Mouse (Mus musculus) hindbrain, embryonic 12.5 days (tissue): ENCODE measurements around the gene Wnk4. TPM values are rescaled to one million over a fixed set of nuclear protein-coding genes. Genes with fewer than 3 reads are reported as not detected.
A peak's percentile ranks its signal among the peaks of the same experiment; 100 is the strongest.

Experiments
- ATAC-seq: fragments of 200-750 bp; cut with Nextera tagmentation; 2 replicates; pipeline ENCODE4 v1.8.0; 2017; ENCODE audit warnings: moderate TSS enrichment; ENCODE audit not compliant: low FRiP score
- H3K27ac ChIP-seq: fragments of 300-500 bp; sonication (generic); 2 replicates; pipeline ENCODE4 v1.5.1; 2016; ENCODE audit warnings: mild to moderate bottlenecking
- H3K27me3 ChIP-seq: fragments of 300-500 bp; sonication (generic); 2 replicates; pipeline ENCODE4 v1.6.1; 2016; ENCODE audit warnings: mild to moderate bottlenecking
- H3K36me3 ChIP-seq: fragments of 300-500 bp; sonication (generic); 2 replicates; pipeline ENCODE4 v1.6.1; 2016; ENCODE audit warnings: mild to moderate bottlenecking
- H3K4me1 ChIP-seq: fragments of 300-500 bp; sonication (generic); 2 replicates; pipeline ENCODE4 v1.6.1; 2016
- H3K4me2 ChIP-seq: fragments of 300-500 bp; sonication (generic); replicated peaks from 2 replicates; pipeline ENCODE4 v1.6.1; 2016; ENCODE audit warnings: mild to moderate bottlenecking
- H3K4me3 ChIP-seq: fragments of 300-500 bp; sonication (generic); 2 replicates; pipeline ENCODE4 v1.5.1; 2016; ENCODE audit warnings: mild to moderate bottlenecking
- H3K9ac ChIP-seq: fragments of 300-500 bp; sonication (generic); 2 replicates; pipeline ENCODE4 v1.6.1; 2016; ENCODE audit warnings: mild to moderate bottlenecking, moderate library complexity
- H3K9me3 ChIP-seq: fragments of 300-500 bp; sonication (generic); replicated peaks from 2 replicates; pipeline ENCODE4 v1.6.1; 2016; ENCODE audit warnings: mild to moderate bottlenecking
- WGBS: fragments of 180-500 bp; shearing (Covaris S2); methylation state at CpG from one replicate; pipeline ENCODE4 v1.1.7; 2016; 5-methylcytosine and 5-hydroxymethylcytosine counted together
- polyA plus RNA-seq: library from polyadenylated mRNA; unstranded; fragments of >200 nt; fragmentation: Nextera tagmentation; extraction: Ambion mirVana; gene quantifications from 2 replicates; pipeline ENCODE4 v1.2.1, GENCODE M21; 2016

Gene Wnk4
- polyA plus RNA-seq, 1 experiment from 2014 or later, result 9.5 TPM

- no peak overlapping the region for H3K4me3 ChIP-seq
- no peak for ATAC-seq
- no peak overlapping the region for H3K9ac ChIP-seq
- peaks cover 12% of the 10 kb centered on the region for H3K36me3 ChIP-seq
- no peaks in the 10 kb centered on the region; the same call in 1 of the 2 replicates for H3K27me3 ChIP-seq
- H3K27ac ChIP-seq, result no peak overlapping the region
- WGBS, result 15% methylated on average over 5 of the region's 5 CpGs
- peaks cover 9% of the 10 kb centered on the region for H3K4me1 ChIP-seq
- H3K9me3 ChIP-seq, result no peaks in the 10 kb centered on the region
- H3K4me2 ChIP-seq, result no peak overlapping the region
Measured at GRCm38 (mm10) chr11:101282896-101283295, 22.5 kb downstream of the Wnk4 start.

GRCm38 (mm10) chr11:101283805-101284204 lies 23.4 kb downstream of the Wnk4 start:
- H3K4me3 ChIP-seq, result no peak overlapping the region
- no peak for ATAC-seq
- H3K9ac ChIP-seq, result no peak overlapping the region
- peaks cover 5% of the 10 kb centered on the region for H3K4me1 ChIP-seq
- peaks cover 19% of the 10 kb centered on the region for H3K36me3 ChIP-seq
- WGBS, result 68% methylated on average over 4 of the region's 4 CpGs
- H3K27me3 ChIP-seq, result no peaks in the 10 kb centered on the region; the same call in 1 of the 2 replicates
- no peaks in the 10 kb centered on the region for H3K9me3 ChIP-seq
- H3K4me2 ChIP-seq, result no peak overlapping the region
- no peak overlapping the region for H3K27ac ChIP-seq

- 87% methylated on average over 9 of the region's 9 CpGs for WGBS
- Histone ChIP-seq H3K27me3 (no peaks in the 10 kb centered on the region; the same call in 1 of the 2 replicates), H3K4me1 (no peaks in the 10 kb centered on the region), H3K4me3 (no peak overlapping the region), H3K9ac (no peak overlapping the region), H3K36me3 (peaks cover 53% of the 10 kb centered on the region), H3K27ac (no peak overlapping the region), H3K4me2 (no peak overlapping the region), H3K9me3 (no peaks in the 10 kb centered on the region)
- no peak for ATAC-seq
Measured at GRCm38 (mm10) chr11:101287306-101287705, 26.9 kb downstream of the Wnk4 start.

GRCm38 (mm10) chr11:101291231-101291630 lies 30.9 kb downstream of the Wnk4 start:
- H3K4me3 ChIP-seq, result no peak overlapping the region
- no peak overlapping the region for H3K9ac ChIP-seq
- no peak overlapping the region for H3K27ac ChIP-seq
- no peaks in the 10 kb centered on the region for H3K27me3 ChIP-seq
- no peaks in the 10 kb centered on the region for H3K9me3 ChIP-seq
- no peak for ATAC-seq
- H3K4me1 ChIP-seq, result no peaks in the 10 kb centered on the region
- H3K4me2 ChIP-seq, result no peak overlapping the region
- WGBS, result 96% methylated on average over 8 of the region's 8 CpGs
- peaks cover 81% of the 10 kb centered on the region for H3K36me3 ChIP-seq

GRCm38 (mm10) chr11:101295191-101295590 lies 34.8 kb downstream of the Wnk4 start:
- Histone ChIP-seq H3K4me1 (peaks cover under 1% of the 10 kb centered on the region; the same call in 1 of the 2 replicates), H3K4me3 (no peak overlapping the region), H3K9ac (no peak overlapping the region), H3K9me3 (no peaks in the 10 kb centered on the region), H3K27ac (no peak overlapping the region), H3K27me3 (no peaks in the 10 kb centered on the region), H3K36me3 (peaks cover 70% of the 10 kb centered on the region), H3K4me2 (no peak overlapping the region)
- ATAC-seq, result no peak
- WGBS, result 86% methylated on average over 8 of the region's 8 CpGs

GRCm38 (mm10) chr11:101300881-101301280 lies 40.5 kb downstream of the Wnk4 start:
- Histone ChIP-seq H3K9me3 (no peaks in the 10 kb centered on the region), H3K27ac (no peak overlapping the region), H3K36me3 (peaks cover 17% of the 10 kb centered on the region), H3K4me3 (peak overlapping the region; percentile 93), H3K27me3 (no peaks in the 10 kb centered on the region), H3K9ac (peak overlapping the region; percentile 89), H3K4me1 (peaks cover 14% of the 10 kb centered on the region), H3K4me2 (peak overlapping the region; percentile 84)
- 68% methylated on average over 7 of the region's 7 CpGs for WGBS
- no peak for ATAC-seq

- peak overlapping the region; percentile 89 for H3K9ac ChIP-seq
- peak overlapping the region; percentile 35; the same call in 1 of the 2 replicates for H3K27ac ChIP-seq
- peak overlapping the region; percentile 84 for H3K4me2 ChIP-seq
- H3K27me3 ChIP-seq, result no peaks in the 10 kb centered on the region
- peaks cover 14% of the 10 kb centered on the region for H3K4me1 ChIP-seq
- ATAC-seq, result peak; percentile 38
- 14% methylated on average over 26 of the region's 26 CpGs for WGBS
- H3K4me3 ChIP-seq, result peak overlapping the region; percentile 93
- H3K9me3 ChIP-seq, result no peaks in the 10 kb centered on the region
- peaks cover 16% of the 10 kb centered on the region for H3K36me3 ChIP-seq
Measured at GRCm38 (mm10) chr11:101301299-101302003, 41.1 kb downstream of the Wnk4 start.

GRCm38 (mm10) chr11:101302004-101302798 lies 41.8 kb downstream of the Wnk4 start, which contains the start of gene Becn1:
Becn1 (minus strand) TSS chr11:101302286.
- H3K27ac ChIP-seq, result peak within 1 kb of the TSS; percentile 35; the same call in 1 of the 2 replicates
- peaks cover 11% of the 10 kb centered on the region for H3K36me3 ChIP-seq
- no peaks in the 10 kb centered on the region for H3K27me3 ChIP-seq
- WGBS, result 6% methylated on average over 39 of the region's 39 CpGs
- peak within 1 kb of the TSS; percentile 93 for H3K4me3 ChIP-seq
- peak within 1 kb of the TSS; percentile 84 for H3K4me2 ChIP-seq
- peak; percentile 89 for ATAC-seq
- peaks cover 14% of the 10 kb centered on the region for H3K4me1 ChIP-seq
- peak within 1 kb of the TSS; percentile 89 for H3K9ac ChIP-seq
- H3K9me3 ChIP-seq, result no peaks in the 10 kb centered on the region

- no peaks in the 10 kb centered on the region for H3K4me1 ChIP-seq
- no peaks in the 10 kb centered on the region for H3K36me3 ChIP-seq
- H3K4me3 ChIP-seq, result no peak overlapping the region
- no peak overlapping the region for H3K4me2 ChIP-seq
- no peak overlapping the region for H3K9ac ChIP-seq
- no peak for ATAC-seq
- no peaks in the 10 kb centered on the region for H3K27me3 ChIP-seq
- no peak overlapping the region for H3K27ac ChIP-seq
- no peaks in the 10 kb centered on the region for H3K9me3 ChIP-seq
- 38% methylated on average over 5 of the region's 5 CpGs for WGBS
Measured at GRCm38 (mm10) chr11:101307744-101308143, 47.4 kb downstream of the Wnk4 start.

- Histone ChIP-seq H3K9me3 (no peaks in the 10 kb centered on the region), H3K4me1 (no peaks in the 10 kb centered on the region), H3K36me3 (no peaks in the 10 kb centered on the region), H3K4me2 (no peak overlapping the region), H3K27me3 (no peaks in the 10 kb centered on the region), H3K9ac (no peak overlapping the region), H3K27ac (no peak overlapping the region), H3K4me3 (no peak overlapping the region)
- no peak for ATAC-seq
- 87% methylated on average over 3 of the region's 3 CpGs for WGBS
Measured at GRCm38 (mm10) chr11:101311083-101311482, 50.7 kb downstream of the Wnk4 start.

- H3K36me3 ChIP-seq, result no peaks in the 10 kb centered on the region
- no peak overlapping the region for H3K9ac ChIP-seq
- H3K27ac ChIP-seq, result no peak overlapping the region
- ATAC-seq, result no peak
- WGBS, result 74% methylated on average over 3 of the region's 3 CpGs
- H3K4me1 ChIP-seq, result peaks cover 7% of the 10 kb centered on the region
- H3K9me3 ChIP-seq, result no peaks in the 10 kb centered on the region
- no peak overlapping the region for H3K4me3 ChIP-seq
- H3K4me2 ChIP-seq, result no peak overlapping the region
- no peaks in the 10 kb centered on the region for H3K27me3 ChIP-seq
Measured at GRCm38 (mm10) chr11:101312150-101312549, 51.8 kb downstream of the Wnk4 start.

GRCm38 (mm10) chr11:101314567-101314966 lies 54.2 kb downstream of the Wnk4 start:
- WGBS, result 100% methylated on average over 1 of the region's 1 CpGs
- ATAC-seq, result no peak

More at GRCm38 (mm10) chr11:101314567-101314966, 54.2 kb downstream of the Wnk4 start:
- H3K27ac ChIP-seq, result no peak overlapping the region
- H3K4me1 ChIP-seq, result peaks cover 16% of the 10 kb centered on the region
- no peak overlapping the region for H3K9ac ChIP-seq
- no peaks in the 10 kb centered on the region for H3K9me3 ChIP-seq
- H3K36me3 ChIP-seq, result peaks cover 14% of the 10 kb centered on the region
- no peak overlapping the region for H3K4me2 ChIP-seq
- no peaks in the 10 kb centered on the region for H3K27me3 ChIP-seq
- no peak overlapping the region for H3K4me3 ChIP-seq
